26 mouse cellular contexts compared by ENCODE assay signal in the genomic region with DNA sequence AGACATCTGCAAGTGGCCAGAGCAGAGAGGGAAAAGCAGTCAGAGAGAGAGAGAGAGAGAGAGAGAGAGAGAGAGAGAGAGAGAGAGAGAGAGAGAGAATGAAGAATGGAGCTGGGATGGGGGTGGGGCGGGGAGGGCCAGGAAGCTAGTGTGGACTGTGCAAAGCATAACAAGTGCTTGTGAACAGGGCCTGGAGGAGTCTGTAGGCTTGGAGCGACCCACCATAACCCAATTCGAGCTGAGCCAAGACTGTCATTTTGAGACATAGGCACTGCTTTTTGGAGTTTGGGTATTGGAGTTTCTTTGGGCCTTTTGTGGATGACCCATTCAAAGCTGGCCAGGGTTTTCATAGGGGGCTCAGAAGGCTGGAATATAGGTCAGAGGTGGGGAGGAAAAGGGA. TPM values are rescaled to one million over a fixed set of nuclear protein-coding genes. Genes with fewer than 3 reads are reported as not detected.
A peak's percentile ranks its signal among the peaks of the same experiment; 100 is the strongest.
DNase-seq lines count a peak whose midpoint lies in the region; ATAC-seq and TF ChIP-seq lines count a peak whose summit lies in the region.
"Had no signal": no experiment of that assay in that cellular context is flagged by ENCODE, and none has a peak within 500 bp of the region (broad histone marks: within the 10 kb centered on the region; RNA-seq: fewer than 3 reads in every experiment).

No protein-coding gene starts in this region.

- TF ChIP-seq POLR2A in bone marrow macrophage, adult 2 months (IDR thresholded peaks at IDR 0.05; ENCODE audit: borderline replicate concordance, low read depth, low read length): no peak
- TF ChIP-seq POLR2A in cortical plate, adult 2 months (IDR thresholded peaks at IDR 0.05; ENCODE audit: extremely low read depth, insufficient read depth, low read length): no peak

- ATAC-seq in hindbrain, embryonic 15.5 days (ENCODE audit: low FRiP score, low read depth): no peak
- no peak for ATAC-seq in hindbrain, embryonic 14.5 days (ENCODE audit: low FRiP score)
- ATAC-seq: CD4-positive, CD25-positive, alpha-beta regulatory T cell, adult 4 months; forebrain, embryonic 15.5 days; inflammation-experienced regulatory T-cells, adult 6 months; intestine, embryonic 16.5 days had no signal

- TF ChIP-seq CTCF in layer of hippocampus, adult 2 months (conservative IDR thresholded peaks at IDR 0.05): no peak
- no peak for TF ChIP-seq CTCF in bone marrow macrophage, adult 2 months (IDR thresholded peaks at IDR 0.05; ENCODE audit: low read depth, low read length)
- TF ChIP-seq CTCF in cortical plate, adult 2 months (IDR thresholded peaks at IDR 0.05; ENCODE audit: extremely low read depth, insufficient read depth, low read length): no peak

- H3K36me3 ChIP-seq in hindbrain, embryonic 15.5 days: no peaks in the 10 kb centered on the region
- no peaks in the 10 kb centered on the region for H3K36me3 ChIP-seq in hindbrain, embryonic 14.5 days (replicated peaks; ENCODE audit: control insufficient read depth, insufficient read depth)
- H3K36me3 ChIP-seq: embryonic facial prominence, embryonic 10.5 days; embryonic facial prominence, embryonic 13.5 days; forebrain, embryonic 12.5 days; forebrain, embryonic 15.5 days; heart, embryonic 13.5 days had no signal

- H3K27ac ChIP-seq in hindbrain, embryonic 15.5 days (replicated peaks): 0 out of 2 replicates have a peak overlapping the region, but pooled peaks have one; percentile 65
- no peak overlapping the region for H3K27ac ChIP-seq in hindbrain, embryonic 14.5 days
- H3K27ac ChIP-seq in layer of hippocampus, adult 2 months: peak overlapping the region; percentile 83
- peak overlapping the region; percentile 60; the same call in 1 of the 2 replicates for H3K27ac ChIP-seq in bone marrow macrophage, adult 2 months (ENCODE audit: insufficient read depth, low read depth, low read length)
- H3K27ac ChIP-seq in cortical plate, adult 2 months (ENCODE audit: insufficient read depth, low read length): peak overlapping the region; percentile 55; the same call in 1 of the 2 replicates
- H3K27ac ChIP-seq: embryonic facial prominence, embryonic 13.5 days; forebrain, embryonic 12.5 days; forebrain, embryonic 15.5 days had no signal

- no peaks in the 10 kb centered on the region for H3K27me3 ChIP-seq in hindbrain, embryonic 15.5 days
- H3K27me3 ChIP-seq in hindbrain, embryonic 14.5 days (ENCODE audit: control insufficient read depth, insufficient read depth, low read length): no peaks in the 10 kb centered on the region
- H3K27me3 ChIP-seq: embryonic facial prominence, embryonic 13.5 days; forebrain, embryonic 12.5 days; forebrain, embryonic 15.5 days; heart, embryonic 13.5 days had no signal

- DNase-seq in hindbrain, embryonic 14.5 days (ENCODE audit: low spot score): no peak
- no peak for DNase-seq in layer of hippocampus, adult 2 months (ENCODE audit: low spot score in 2 of 2)
- no peak for DNase-seq in layer of hippocampus, postnatal 25 days (ENCODE audit: extremely low spot score in 1 of 2, low spot score in 1 of 2)
- no peak for DNase-seq in adrenal gland, adult (ENCODE audit: inconsistent age in 2 of 2, low spot score in 1 of 2)
- DNase-seq in cerebellum, adult 18-20 months: no peak
- DNase-seq: adrenal gland, adult 8-10 months; adrenal gland, postnatal 25 days; cerebellum, adult 2 months; cerebellum, adult 9-11 months; cerebellum, postnatal 25 days; gastrocnemius, postnatal 25 days; heart, adult 18-20 months had no signal

- peaks cover 12% of the 10 kb centered on the region for H3K4me1 ChIP-seq in hindbrain, embryonic 15.5 days (replicated peaks)
- H3K4me1 ChIP-seq in hindbrain, embryonic 14.5 days (replicated peaks; ENCODE audit: control insufficient read depth, insufficient read depth, low read length): peaks cover 11% of the 10 kb centered on the region
- peaks cover 46% of the 10 kb centered on the region for H3K4me1 ChIP-seq in bone marrow macrophage, adult 2 months (ENCODE audit: control insufficient read depth, insufficient read depth, low read length)
- peaks cover 3% of the 10 kb centered on the region for H3K4me1 ChIP-seq in cortical plate, adult 2 months (ENCODE audit: control insufficient read depth, insufficient read depth, low read length)

- no peaks in the 10 kb centered on the region for H3K9me3 ChIP-seq in hindbrain, embryonic 15.5 days
- no peaks in the 10 kb centered on the region for H3K9me3 ChIP-seq in hindbrain, embryonic 14.5 days (ENCODE audit: control insufficient read depth, low read length)
- H3K9me3 ChIP-seq: embryonic facial prominence, embryonic 10.5 days; embryonic facial prominence, embryonic 13.5 days; forebrain, embryonic 12.5 days; forebrain, embryonic 15.5 days; heart, embryonic 13.5 days had no signal

- no peak overlapping the region for H3K4me2 ChIP-seq in hindbrain, embryonic 15.5 days
- H3K4me2 ChIP-seq in hindbrain, embryonic 14.5 days (replicated peaks): no peak overlapping the region
- H3K4me2 ChIP-seq: embryonic facial prominence, embryonic 13.5 days; forebrain, embryonic 12.5 days; forebrain, embryonic 15.5 days had no signal

- 83% methylated on average over 3 of the region's 3 CpGs for WGBS in hindbrain, embryonic 15.5 days
- WGBS in hindbrain, embryonic 14.5 days: 90% methylated on average over 3 of the region's 3 CpGs

- H3K9ac ChIP-seq in hindbrain, embryonic 15.5 days: no peak overlapping the region
- no peak overlapping the region for H3K9ac ChIP-seq in hindbrain, embryonic 14.5 days
- H3K9ac ChIP-seq: embryonic facial prominence, embryonic 13.5 days; forebrain, embryonic 12.5 days; forebrain, embryonic 15.5 days had no signal

- H3K4me3 ChIP-seq in hindbrain, embryonic 15.5 days: no peak overlapping the region
- no peak overlapping the region for H3K4me3 ChIP-seq in hindbrain, embryonic 14.5 days (replicated peaks; ENCODE audit: low read length)
- no peak overlapping the region for H3K4me3 ChIP-seq in layer of hippocampus, adult 2 months
- no peak overlapping the region for H3K4me3 ChIP-seq in bone marrow macrophage, adult 2 months (ENCODE audit: insufficient read depth, low read length)
- no peak overlapping the region for H3K4me3 ChIP-seq in cortical plate, adult 2 months (ENCODE audit: insufficient read depth, low read length)
- H3K4me3 ChIP-seq: embryonic facial prominence, embryonic 10.5 days; embryonic facial prominence, embryonic 13.5 days; erythroblast, embryonic 14.5 days; forebrain, embryonic 12.5 days; forebrain, embryonic 15.5 days; heart, embryonic 13.5 days had no signal

RNA-seq across cellular contexts. Expression of a gene that starts 48.0 kb away (rescaled TPM):
- 0.76 and 1.00 TPM in 2 replicates for polyA plus RNA-seq in hindbrain, embryonic 15.5 days (2015; fragmentation: Nextera tagmentation; extraction: Ambion mirVana)
- 0.26 and 0.86 TPM in 2 replicates for polyA plus RNA-seq in hindbrain, embryonic 14.5 days (2014; fragmentation: Nextera tagmentation; extraction: Ambion mirVana)
- total RNA-seq in layer of hippocampus, adult 2 months (2021): 1 to 10 TPM; 1.2 to 1.9 TPM
- total RNA-seq in layer of hippocampus, postnatal 25 days (2021): 1 to 10 TPM; 1.4 to 1.5 TPM
- not detected in 2 replicates for polyA plus RNA-seq in bone marrow macrophage, adult 2 months (2012; ENCODE audit: insufficient read depth, insufficient read length, missing spikeins)
- 3.0 and 4.0 TPM in 2 replicates for polyA plus RNA-seq in cortical plate, adult 2 months (2012; rRNA removed)
- total RNA-seq: adrenal gland, postnatal 25 days; gastrocnemius, adult 8-10 months; gastrocnemius, postnatal 25 days; heart, adult 18-20 months; MEL had no signal
- polyA plus RNA-seq: erythroblast, embryonic 14.5 days had no signal

RNA-seq across cellular contexts. Expression of a gene that starts 53.8 kb away (rescaled TPM):
- polyA plus RNA-seq in hindbrain, embryonic 15.5 days (2015; fragmentation: Nextera tagmentation; extraction: Ambion mirVana): 341 and 351 TPM in 2 replicates
- polyA plus RNA-seq in hindbrain, embryonic 14.5 days (2014; fragmentation: Nextera tagmentation; extraction: Ambion mirVana): 313 and 316 TPM in 2 replicates
- total RNA-seq in layer of hippocampus, adult 2 months (2021): 100 to 1,000 TPM; 179 to 184 TPM
- total RNA-seq in layer of hippocampus, postnatal 25 days (2021): 100 to 1,000 TPM; 187 to 192 TPM
- polyA plus RNA-seq in bone marrow macrophage, adult 2 months (2012; ENCODE audit: insufficient read depth, insufficient read length, missing spikeins): 177 and 185 TPM in 2 replicates
- 158 and 165 TPM in 2 replicates for polyA plus RNA-seq in cortical plate, adult 2 months (2012; rRNA removed)
